Mouse (Mus musculus) liver, postnatal 0 days (tissue): ENCODE data around the gene Ap1g1.

Experiments used
- CTCF ChIP-seq: sonication (generic); IDR thresholded peaks from 2 replicates; pipeline ENCODE4 v1.5.1; 2016; ENCODE audit warnings: antibody characterized with exemption, low read depth
- EP300 ChIP-seq: IDR thresholded peaks from 2 replicates; pipeline ENCODE4 v1.6.1; 2016; ENCODE audit warnings: antibody characterized with exemption, low read depth, mild to moderate bottlenecking

- TF ChIP-seq CTCF (no peak), EP300 (no peak)
Measured at GRCm38 (mm10) chr8:109806522-109806921, 28.2 kb downstream of the Ap1g1 start.
